Mouse (Mus musculus) thymus, adult 18-20 months (tissue): ENCODE results near the gene Epo.

Experiments used
- DNase-seq, 2 experiments: peaks; one replicate each; pipeline ENCODE4 v3.0.0; 2022; ENCODE audit warnings: mixed read lengths in 2 of 2

The Epo gene

DNA sequence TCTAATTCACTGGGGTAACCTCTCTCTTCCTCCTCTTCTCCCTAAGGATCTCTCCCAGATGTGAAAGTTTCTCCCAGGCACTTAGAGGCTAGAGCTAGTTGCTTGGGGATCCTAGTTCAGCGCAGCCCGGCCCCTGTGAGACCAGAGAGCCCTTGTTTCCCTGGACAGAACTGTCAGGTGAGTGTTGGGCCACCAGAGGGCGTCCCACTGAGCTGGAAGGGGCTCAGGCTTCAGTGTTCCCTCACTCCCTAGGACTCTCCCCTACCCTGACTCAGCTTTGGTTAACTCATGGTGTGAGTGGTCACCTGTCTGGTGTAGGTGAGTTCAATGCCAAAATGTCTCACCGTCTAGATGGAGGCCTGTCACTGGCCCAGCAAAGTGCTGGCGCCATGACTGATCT lies 14.6 kb downstream of the Epo start, which contains the start of gene Gigyf1:
Gigyf1 (plus strand) TSS at position 113 of the 400 bp plus-strand sequence.
- DNase-seq, result no peak

DNA sequence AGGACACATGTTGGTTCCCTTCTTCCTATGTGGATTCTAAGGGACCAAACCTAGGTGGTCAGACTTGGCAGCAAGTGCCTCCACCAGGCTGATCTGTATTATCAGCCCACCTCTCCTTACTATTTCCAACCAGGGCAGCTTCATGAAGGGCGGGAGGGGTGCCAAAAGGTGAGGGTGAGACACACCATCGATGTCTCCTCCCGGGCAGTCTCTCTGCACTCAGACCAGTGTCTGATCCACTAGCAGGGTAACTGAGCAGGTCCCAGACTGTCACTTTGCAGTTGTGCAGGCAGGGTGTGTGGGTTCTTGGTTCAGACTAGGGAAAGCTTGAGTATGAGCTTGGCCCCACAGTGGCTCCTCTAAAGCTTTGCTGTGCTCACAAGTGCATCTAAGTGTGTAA lies 18.2 kb downstream of the Epo start:
- no peak for DNase-seq

DNA sequence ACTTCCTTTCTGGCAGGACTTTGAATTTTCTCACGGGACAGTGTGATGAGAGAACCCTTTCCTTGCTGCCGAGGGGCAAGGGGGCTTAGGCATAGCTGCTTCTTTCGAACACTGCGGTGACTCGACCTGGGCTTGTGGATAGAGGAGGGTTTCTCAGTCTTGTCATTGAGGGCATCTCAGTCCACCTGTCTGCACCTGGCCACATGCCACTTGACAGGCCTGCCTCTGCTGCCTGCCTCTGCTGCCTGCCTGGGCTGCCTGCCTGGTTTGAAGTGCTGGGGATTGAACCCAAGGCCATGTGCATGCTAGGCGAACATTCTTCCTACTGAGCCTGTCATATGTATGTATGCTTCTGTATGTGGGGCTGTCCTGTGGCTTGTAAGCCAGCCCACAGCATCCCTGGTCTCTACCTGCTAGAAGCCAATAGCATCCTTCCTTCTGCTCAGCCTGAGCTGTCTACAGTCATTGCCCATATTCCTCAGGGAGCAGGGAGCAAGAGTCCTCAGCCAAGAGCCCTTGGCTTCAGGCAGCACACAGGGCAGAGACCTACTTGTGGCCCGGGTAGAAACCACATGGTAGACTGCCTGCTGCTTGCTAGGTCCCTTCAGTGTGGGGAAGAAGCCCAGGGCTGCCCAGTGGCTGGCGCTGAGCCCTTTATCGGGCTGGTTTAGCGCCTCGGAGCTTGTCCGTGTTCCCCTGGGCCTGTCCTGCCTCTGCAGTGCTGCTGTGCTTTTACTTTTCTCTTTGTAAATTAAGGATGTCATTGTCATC lies 18.9 kb downstream of the Epo start:
- DNase-seq, result no peak

DNA sequence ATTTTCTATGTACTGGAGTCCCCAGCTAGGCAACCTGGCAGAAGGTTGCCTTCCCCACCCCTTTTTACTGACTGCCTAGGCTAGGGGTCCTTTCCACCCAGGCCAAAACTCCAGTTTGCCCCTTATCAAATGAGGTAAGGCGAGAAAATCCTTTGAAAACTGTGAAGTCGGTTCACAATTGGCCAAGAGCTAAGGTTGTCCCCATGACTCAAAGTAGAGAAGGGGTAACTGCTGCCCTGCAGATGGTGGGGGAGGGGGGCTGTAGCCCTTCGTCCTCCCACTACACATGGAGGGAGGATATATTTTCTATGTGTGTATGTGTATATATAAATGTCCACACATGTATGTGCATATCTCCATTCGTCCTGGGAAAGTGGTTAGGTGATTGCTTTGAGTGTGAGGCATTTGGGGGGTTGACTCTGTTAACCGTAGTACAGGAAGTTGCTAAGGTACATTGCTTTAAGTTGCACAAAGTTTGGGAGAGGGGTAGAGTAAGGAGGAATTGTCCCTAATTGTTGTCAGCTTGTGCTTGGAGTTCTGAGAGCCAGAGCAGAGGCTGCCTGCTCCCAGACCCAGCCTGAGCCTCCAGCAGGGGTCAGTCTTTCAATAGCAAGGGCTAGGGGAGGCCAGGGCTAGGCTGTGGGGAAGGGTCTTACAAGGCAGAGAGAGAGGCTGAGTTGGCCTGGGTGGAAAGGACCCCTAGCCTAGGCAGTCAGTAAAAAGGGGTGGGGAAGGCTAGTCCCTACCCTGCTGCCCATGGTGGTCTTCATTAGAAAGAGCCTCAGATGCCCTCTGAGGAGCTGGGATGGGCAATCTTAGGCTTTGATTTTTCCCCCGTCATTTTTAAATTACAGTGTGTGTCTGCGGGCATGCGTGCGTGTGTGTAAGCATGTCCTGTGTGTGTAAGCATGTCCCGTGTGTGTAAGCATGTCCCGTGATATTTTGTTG lies 19.9 kb downstream of the Epo start:
- DNase-seq, result no peak

DNA sequence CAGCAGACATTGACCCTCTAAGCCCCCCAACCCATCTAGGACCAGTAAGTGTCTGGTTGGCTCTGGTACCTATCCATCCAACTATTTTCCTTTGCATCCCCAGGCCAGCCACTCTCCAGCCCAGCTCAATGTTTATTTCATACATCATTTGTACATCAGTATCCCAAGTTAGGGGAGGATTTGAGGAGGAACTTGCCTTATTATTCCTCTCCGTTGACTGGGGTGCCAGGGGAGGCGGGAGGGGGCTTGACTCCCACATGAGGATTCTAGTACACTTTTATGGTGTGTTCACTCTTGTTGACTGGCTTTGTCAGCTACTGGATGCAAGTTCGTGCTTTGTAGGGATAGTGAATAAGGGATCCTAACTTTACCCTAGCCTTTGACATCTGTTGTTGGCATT lies 21.3 kb downstream of the Epo start:
- no peak for DNase-seq

DNA sequence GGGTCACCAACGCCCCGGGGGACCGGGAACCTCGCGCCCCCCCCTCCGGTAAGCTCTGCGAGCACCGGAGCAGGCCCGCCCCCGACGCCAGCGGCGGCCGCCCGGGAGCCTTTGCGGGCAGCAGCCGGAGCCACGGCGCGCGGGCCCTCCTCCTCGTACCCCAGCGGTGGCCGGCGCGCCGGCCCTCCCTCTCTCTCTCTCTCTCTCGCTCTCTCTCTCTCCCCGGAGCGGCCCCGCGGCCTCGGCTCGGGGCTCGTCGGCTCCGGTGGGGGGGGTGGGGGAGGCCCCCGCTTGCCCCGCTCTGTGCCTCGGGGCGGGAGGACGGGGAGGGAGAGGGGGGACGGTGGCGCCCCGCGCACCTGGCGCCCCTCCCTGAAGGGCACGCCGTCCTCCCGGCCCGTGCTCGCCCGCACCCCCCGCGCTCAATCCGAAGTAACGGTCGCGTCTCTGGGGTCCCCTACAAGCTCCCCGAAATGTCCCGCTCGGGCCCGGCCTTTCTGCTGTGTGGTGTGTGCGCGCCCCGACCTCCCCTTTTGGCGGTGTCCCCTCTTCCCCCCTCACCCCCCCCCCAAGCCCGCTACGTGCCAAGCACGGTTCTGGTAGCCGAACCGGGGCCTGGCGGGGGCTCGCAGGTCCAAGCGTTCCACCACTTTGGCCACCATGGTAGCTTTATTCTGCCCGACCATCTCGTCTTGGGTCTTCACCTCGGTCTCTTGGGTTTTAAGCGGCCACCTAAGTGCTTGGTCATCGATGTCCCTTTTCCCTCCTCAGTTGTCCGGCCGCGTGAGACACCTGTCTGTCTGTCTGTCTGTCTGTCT lies 22.3 kb downstream of the Epo start:
- no peak for DNase-seq

DNA sequence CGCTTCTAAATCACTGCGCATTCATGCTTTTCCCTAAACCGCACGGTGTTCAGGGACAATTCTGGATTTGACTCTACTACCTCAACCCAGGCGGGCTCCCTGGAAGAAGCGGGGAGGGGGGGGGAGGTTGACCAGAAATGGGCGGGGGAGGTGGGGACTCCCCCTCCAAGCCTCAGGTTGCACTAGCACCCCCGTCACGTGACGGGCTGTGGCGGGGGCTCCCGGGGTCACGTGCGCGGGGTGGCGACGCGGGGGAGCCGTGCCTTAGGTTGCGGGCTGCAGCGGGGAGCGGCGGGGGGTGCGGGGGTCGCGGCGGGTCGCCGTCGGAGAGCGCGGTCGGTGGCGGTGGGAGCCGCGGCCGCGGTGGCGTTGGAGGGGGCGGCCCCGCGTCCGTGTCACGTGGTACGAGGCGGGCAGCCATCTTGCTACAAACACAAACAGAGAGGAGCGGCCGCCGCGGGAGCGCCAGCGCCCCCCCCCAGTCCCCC lies 23.0 kb downstream of the Epo start:
- peak; percentile 66 for DNase-seq

DNA sequence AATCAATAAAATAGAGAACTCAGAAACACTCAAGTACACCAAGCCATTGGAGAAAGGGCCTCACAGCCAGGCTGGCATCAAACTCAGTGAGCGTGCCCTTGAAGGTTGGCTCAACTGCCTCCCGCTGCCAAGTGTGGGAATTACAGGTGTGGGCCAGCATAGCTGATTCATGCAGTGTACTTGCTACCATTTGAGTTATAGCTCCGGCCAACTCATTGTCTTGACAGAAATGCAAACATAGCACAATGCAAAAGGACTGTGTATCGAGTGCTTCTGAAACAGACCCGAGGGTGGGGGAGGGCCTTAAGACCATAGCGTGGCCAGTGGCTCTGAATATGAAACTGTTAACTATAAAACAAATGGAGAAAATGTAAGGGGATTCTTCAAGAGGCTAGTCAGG lies 29.0 kb downstream of the Epo start:
- no peak for DNase-seq

DNA sequence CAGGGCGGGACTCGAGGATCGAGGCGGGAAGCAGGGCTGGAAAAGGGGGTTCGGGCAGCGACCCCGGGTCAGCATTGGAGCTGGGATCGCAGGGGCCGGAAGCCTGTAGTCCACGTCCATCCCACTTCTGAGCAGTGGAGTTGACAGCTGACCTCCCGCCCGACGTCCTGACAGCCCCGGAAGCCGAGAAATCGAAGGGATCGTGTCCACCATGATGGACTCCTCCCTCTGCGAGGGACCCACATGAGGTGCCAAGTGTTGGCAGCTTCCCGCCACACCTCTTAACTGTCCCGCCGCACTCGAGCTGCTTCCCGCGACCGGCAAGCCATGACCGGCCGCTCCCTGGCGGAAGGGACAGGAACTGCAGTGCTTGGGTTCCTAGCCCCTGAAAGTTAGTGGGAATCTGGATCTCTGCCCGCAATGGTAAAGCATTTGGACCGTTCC lies 30.4 kb downstream of the Epo start:
- peak in 1 of 2 experiments; percentile 66 for DNase-seq

DNA sequence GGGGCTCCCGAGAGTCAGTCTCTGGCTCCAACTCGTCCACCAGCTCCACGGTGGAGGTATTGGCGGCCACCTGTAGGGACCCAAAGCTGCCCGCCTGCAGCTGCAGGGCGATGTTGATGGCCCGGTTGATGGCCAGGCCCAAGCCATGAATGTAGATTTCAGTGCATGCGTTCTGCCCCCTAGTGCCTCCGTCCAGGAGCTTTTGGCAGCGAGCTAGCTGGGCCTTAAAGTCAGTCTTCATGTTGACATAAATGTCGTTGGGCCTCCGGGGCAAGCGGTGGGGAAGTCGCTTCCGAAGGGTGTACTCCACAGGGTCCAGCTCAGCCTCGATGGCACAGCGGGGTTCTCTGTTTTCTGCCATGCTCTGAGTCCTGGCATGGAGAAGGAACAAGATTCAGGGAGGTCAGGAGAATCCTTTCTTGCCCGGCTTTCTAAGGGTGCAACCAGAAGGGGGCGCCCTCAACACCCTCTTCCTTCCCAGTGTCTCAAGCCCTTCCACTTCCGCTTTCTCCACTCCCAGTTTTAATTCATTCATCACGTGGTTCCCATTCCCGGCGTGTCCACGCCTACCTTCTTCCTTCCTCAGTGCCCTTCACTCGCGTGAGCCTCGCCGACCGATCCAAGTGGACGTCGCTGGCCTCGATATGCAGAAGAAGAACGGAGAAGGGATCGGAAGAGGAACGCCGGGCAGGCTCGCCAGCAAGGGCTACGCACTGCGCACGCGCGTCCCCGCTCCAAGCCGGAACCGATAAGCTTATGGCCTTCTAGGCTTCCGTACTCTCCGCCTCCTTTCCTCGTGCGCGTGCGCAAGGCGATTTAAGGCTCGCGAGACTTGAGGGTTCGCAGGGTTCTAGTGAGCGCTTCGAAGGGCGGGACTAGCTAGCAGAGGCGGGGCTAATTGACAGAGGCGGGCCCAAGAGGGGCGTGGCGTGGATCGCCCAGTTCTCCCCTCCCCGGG lies 31.1 kb downstream of the Epo start, which contains the start of gene Pop7:
Pop7 (minus strand) TSS at position 810 of the 958 bp plus-strand sequence.
- DNase-seq, result peak; percentile 99 to 100

DNA sequence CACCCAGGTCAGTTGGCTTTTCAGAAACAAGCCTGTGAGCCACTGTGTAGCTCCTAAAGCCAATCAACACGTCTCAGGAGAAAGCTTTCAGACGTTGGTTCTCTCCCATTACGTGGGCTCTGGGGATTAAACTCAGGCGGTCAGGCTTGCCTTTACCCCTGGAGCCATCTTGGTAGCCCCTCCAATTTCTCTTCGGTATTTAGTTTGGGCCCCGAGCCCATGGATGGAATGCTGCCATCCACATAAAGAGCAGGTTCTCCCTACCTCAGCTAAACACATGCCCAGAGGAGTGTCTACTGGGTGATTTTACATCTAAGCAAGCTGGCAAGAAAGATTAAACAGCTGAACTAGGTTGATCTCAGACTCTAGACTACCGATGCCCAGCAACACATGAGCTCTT lies 32.9 kb downstream of the Epo start:
- no peak for DNase-seq

DNA sequence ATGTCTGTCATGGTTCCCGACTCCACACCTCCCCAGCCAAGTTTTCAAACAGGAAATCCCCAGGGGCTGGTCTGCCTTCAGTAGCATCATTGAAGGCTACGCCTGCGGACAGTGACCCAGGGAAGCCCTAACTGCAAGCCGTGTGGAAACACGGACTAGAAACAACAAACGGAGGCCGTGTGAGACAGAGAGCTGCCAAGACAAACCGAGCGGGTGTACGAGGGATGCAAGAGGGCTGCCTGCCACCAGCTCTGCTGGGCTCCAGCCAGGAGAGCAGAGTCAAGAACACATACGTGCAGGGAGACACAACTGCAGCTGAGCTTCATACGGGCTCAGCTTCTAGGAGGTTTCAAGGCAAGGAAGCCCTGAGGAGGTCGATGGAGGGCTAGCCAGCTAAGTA lies 39.2 kb downstream of the Epo start:
- no peak for DNase-seq

DNA sequence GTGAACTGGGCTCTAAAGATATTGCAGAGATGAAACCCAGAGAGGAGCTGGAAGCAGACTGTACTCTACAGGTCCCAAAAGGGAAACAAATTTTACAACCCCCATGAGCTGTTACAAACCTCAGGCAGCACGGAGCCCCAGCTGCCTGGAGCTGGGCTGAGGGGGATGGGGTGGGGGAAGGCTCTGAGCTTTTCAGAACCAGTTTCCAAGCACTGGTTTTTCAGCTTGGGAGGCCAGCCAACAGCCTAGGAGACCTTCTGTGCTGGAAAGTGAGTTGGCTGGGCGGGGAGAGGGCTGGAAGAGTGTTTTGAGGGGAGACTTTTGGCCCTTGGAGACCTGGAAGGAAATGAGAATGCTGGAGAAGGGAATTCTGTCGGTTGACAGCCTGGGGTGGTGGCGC lies 41.5 kb downstream of the Epo start:
- DNase-seq, result no peak

DNA sequence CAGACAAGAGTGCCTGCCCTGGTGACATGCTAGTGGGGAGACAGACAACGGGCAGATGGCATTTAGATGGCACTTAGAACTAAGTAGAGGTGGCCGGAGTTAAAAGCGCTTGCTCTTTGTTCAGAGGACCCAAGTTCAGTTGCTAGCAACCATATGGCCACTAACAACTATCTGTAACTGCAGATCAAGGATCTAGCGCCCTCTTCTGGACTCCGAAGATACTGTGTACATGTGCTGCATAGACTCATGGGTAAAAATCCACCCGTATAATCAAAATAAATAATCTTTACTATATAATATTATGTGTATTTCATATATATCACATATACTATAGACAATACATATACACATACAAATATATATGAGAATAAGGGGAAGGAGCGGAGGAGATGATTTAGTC lies 45.4 kb downstream of the Epo start:
- no peak for DNase-seq

DNA sequence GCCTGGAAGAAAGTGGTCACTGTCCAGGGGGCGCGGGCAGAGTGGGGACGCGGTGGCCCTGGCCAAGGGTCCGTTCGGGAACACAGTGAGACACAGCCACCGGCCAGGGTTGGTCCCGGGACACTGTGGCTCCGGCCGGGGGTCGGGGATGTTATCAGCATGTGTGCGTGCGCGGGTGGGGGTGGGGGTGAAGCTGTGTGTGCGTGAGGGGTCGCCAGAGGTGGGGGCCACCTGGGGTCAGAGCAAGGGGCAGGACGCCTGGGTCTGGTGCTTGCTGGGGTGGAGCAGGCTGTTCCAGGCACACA lies 47.2 kb downstream of the Epo start:
- DNase-seq, result no peak

DNA sequence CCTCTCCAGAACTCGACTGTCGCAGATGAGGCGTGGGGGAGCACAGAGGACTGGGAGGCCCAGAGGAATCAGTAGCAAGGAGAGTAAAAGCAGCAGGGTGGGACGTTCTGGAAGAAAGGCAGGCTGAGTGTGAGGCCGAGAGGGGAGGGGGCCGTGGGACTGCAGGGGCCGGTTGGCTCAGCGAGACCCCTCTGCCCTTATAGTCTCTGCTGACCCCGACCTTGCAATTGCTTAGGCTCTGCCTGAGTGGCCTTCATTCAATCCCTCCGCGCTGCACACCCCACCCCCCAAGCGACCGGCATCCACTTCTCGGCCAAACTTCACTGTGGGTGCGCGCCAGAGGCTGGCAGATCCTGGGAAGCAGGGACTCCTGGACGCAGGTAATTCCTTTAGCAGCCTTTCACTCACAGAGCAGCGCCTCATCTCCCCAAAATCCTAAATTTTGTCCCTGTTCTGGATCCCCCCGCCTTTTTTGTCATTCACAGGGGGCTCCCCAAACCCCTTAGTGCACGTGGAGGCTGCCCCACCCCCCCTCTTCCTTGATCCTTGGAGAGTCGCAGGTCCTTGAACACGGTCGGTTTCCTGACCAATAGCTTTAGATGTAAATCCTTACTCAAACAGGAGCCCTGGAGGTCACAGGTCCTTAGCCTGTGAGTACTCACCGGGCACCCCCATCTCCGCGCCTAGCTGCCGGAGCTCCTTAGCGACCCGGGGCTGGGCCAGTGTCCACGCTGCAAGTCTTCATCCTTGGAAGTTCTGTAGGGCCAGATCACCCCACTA lies 47.8 kb downstream of the Epo start:
- DNase-seq, result no peak

DNA sequence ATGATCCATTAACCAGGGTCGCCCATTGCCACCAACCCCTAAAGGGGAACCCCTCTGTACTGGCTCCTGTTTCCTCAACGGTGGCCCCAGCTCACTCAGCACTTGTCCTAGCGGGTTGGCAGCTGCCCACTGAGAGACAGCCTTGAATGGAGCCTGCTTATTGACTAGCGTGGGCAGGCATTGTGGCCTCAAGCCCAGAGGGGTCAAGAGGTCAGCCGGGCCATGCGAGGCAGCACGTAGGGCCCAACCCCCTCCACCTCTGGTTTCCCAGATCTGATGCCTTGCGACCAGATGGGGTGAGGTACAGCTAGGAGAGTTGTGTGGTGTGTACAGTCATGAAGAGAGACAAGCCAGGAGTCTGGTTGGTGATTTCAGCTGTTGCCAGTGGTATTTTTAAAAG lies 51.1 kb downstream of the Epo start:
- no peak for DNase-seq

DNA sequence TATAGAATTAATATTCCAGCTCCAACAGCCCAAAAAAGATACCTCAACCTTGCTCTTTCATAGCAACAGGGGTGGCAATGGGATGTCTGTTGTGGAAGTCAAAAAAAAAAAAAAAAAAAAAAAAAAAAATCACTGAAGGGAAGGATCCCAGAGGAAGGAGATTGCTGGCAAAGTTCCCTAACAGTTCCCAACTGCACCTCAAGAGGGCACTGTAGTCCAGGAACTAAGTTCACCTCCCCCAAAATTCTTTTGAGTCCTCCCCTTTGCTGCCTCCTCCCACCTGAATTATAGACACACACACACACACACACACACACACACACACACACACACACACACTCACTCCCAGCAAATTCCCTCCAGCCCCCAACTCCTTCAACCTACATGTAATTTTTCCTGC lies 51.9 kb downstream of the Epo start:
- DNase-seq, result peak in 1 of 2 experiments; percentile 13

DNA sequence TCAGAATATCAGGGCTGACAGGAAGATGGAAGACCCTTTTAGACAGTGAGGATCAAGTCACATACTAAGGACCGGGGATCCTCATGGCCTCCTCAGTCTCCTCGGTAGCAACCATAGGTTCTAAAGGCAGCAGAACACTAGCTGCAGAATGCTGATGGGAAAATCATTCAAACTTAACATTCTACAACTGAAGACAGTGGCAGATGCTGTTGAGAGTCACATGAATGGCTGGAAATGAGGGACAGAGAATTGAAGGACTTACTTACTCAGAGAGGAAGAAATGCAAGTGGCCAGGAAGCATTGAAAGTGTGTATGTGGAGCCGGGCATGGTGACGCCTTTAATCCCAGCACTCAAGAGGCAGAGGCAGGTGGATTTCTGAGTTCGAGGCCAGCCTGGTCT lies 56.1 kb downstream of the Epo start, which contains the start of gene Zan:
Zan (minus strand) TSS at position 101 of the 400 bp plus-strand sequence.
- DNase-seq, result no peak

DNA sequence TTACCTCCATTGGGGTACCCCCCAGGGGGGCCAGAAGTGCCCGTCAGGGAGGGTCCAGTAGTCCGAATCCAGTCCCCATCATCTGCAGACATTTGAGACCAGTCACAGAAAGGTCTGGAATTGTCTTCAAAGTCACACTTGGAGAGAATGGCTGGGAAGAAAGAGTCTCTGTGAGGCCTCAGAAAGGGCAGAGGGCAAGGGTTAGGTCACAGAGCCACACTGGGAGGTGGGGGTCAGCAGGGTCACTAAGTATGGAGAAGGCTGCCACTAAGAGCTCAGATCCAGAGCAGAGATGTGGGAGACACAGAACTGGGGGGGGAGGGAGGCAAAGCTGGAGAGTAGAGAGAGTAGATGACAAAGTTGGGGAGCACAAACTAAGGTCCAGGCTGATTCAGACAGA lies 58.7 kb downstream of the Epo start:
- no peak for DNase-seq
